Mouse (Mus musculus) WW6 (cell line): Measurements from ENCODE around the gene B3gat3.
A peak's percentile ranks its signal among the peaks of the same experiment; 100 is the strongest.
"Not testable (repeated sequence)": the region's sequence is repeated elsewhere in the genome, so short reads cannot be mapped to it uniquely, and the experiment has no call there.

Source experiments
- DNase-seq: peaks from one replicate; pipeline ENCODE4 v3.0.0-alpha.2; 2013; ENCODE audit warnings: low read depth, low spot score

The B3gat3 gene

GRCm38 (mm10) chr19:8920073-8920736 lies at the start of gene B3gat3:
Gene B3gat3, plus strand, starts transcription at chr19:8920374.
- DNase-seq: no peak

- DNase-seq: not testable (repeated sequence)
Observed at GRCm38 (mm10) chr19:8870381-8870780, 49.8 kb upstream of the B3gat3 start.

- DNase-seq: no peak
Observed at GRCm38 (mm10) chr19:8870838-8871237, 49.3 kb upstream of the B3gat3 start.

GRCm38 (mm10) chr19:8871267-8872186 lies 48.6 kb upstream of the B3gat3 start, which contains the start of gene Ubxn1:
Gene Ubxn1, plus strand, starts transcription at chr19:8871496.
- DNase-seq: peak; percentile 92

- no peak for DNase-seq
Observed at GRCm38 (mm10) chr19:8872266-8872840, 47.8 kb upstream of the B3gat3 start.

- DNase-seq: no peak
Observed at GRCm38 (mm10) chr19:8875031-8875430, 45.1 kb upstream of the B3gat3 start.

- DNase-seq: no peak
Observed at GRCm38 (mm10) chr19:8880311-8881033, 39.7 kb upstream of the B3gat3 start, which contains the start of gene Uqcc3. Gene Uqcc3, minus strand, starts transcription at chr19:8880923.

- DNase-seq: no peak
Observed at GRCm38 (mm10) chr19:8881034-8881392, 39.2 kb upstream of the B3gat3 start.

GRCm38 (mm10) chr19:8883616-8884015 lies 36.6 kb upstream of the B3gat3 start, which contains the start of the genes Lbhd1 and Gm49403:
Gene Lbhd1, plus strand, starts transcription at chr19:8883732.
Gene Gm49403, plus strand, starts transcription at chr19:8883930.
- DNase-seq: no peak

GRCm38 (mm10) chr19:8886916-8887584 lies 33.1 kb upstream of the B3gat3 start:
- no peak for DNase-seq

GRCm38 (mm10) chr19:8887585-8888463 lies 32.4 kb upstream of the B3gat3 start:
- DNase-seq: no peak

GRCm38 (mm10) chr19:8888511-8889385 lies 31.4 kb upstream of the B3gat3 start, which contains the start of the genes 1810009A15Rik and Gm49416:
Gene 1810009A15Rik, plus strand, starts transcription at chr19:8888853.
Gene Gm49416, plus strand, starts transcription at chr19:8888926.
- DNase-seq: peak; percentile 91

- no peak for DNase-seq
Observed at GRCm38 (mm10) chr19:8892829-8893766, 27.1 kb upstream of the B3gat3 start, which contains the start of gene Ints5. Gene Ints5, plus strand, starts transcription at chr19:8893005.

- no peak for DNase-seq
Observed at GRCm38 (mm10) chr19:8895397-8895960, 24.7 kb upstream of the B3gat3 start.

- not testable (repeated sequence) for DNase-seq
Observed at GRCm38 (mm10) chr19:8896231-8896630, 23.9 kb upstream of the B3gat3 start.

GRCm38 (mm10) chr19:8897211-8897864 lies 22.8 kb upstream of the B3gat3 start:
- DNase-seq: not testable (repeated sequence)
